Mouse (Mus musculus): ENCODE data around the gene Zbtb11. TPM values are rescaled to one million over a fixed set of nuclear protein-coding genes. Genes with fewer than 3 reads are reported as not detected.
"Not testable (repeated sequence)": the region's sequence is repeated elsewhere in the genome, so short reads cannot be mapped to it uniquely, and the experiment has no call there.

Gene Zbtb11
- total RNA-seq, 2 experiments from 2014 or later, result 9.1 to 9.6 TPM

DNA sequence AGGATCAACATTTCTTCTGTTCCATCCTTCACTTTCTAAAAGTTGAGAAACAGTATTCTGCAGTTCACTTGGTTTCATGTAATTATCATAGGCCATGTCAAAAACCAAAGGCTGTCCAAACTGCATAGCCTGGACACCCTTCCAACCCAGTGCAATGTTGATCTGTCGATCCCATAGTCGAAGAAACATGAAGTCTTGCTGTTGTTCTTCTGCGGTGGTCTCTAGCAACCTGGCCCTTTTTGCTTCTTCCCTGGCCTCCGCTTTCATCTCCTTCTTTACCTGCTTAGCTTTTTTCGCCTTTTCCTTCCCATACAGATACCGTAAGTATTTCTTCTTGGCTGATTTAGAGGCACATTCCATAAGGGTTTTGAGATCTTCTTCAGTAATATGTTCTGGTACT is 60.9 kb downstream of the Zbtb11 start:
- no peak for DNase-seq
- intact Hi-C loops (cut with DNase I), result no loop called here

DNA sequence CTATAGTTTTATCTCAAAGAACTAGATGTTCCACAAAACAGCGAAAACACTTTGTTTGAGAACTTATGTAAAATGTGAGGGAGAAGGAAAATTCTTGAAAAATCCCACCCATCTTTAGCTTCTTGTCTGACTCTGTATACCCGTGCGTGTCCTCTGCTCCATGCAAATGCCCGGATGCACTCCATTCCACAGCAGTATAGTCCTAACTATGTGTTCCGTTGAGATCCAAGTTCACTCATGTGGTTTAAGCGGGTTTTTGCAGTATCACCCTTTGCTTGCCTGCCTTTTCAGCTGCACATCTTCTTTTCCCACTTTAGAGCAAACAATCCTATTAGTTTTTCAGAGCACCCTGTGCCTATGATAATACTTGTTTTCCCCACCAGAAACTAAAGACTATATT is 62.8 kb downstream of the Zbtb11 start:
- no peak for DNase-seq
- intact Hi-C loops (cut with DNase I), result no loop called here

DNA sequence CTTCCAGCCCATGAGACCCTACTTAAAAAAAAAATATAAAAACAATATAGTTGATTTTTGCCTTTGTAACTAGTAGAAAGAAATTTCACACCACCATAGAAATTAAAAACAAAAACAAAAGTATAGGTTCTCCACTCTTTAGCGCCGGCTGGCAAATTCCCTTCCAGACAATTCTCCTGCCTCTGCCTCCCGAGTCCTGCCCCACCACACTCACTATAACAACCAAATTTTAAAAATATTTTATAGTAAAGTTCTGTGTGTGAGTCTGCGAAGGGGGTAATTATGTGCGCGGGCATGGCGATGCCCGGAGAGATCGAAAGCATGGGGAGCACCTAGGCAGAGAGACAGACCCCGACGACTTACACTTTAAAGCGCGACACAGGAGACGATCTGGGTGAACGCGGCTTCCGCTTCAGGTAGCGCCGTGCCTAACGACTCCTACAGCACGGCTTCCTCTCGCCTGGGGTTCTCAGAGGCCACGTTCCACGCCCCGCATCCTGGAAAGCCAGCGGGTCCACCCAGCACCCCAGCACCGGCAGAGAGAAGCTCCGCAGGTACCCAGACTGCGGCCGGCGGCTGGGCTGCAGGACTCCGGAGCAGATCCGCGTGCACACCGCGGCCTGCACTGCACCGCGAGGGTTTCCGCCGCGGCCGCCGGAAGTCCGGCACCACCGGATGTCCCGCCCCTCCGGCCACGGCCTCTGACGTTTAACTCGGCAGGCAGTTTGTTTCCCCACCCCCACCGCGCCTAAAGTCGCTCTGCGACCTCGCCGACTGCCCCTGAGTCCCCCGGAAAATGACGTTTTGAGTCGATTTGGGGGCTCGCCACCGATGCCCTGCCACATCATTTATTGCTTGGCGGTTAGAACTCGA is 63.7 kb downstream of the Zbtb11 start, which contains the start of gene Trmt10c:
Trmt10c (minus strand) TSS at position 682 of the 873 bp plus-strand sequence.
- peak; percentile 88 to 91 for DNase-seq
- intact Hi-C loops (cut with DNase I), result no loop called here

DNA sequence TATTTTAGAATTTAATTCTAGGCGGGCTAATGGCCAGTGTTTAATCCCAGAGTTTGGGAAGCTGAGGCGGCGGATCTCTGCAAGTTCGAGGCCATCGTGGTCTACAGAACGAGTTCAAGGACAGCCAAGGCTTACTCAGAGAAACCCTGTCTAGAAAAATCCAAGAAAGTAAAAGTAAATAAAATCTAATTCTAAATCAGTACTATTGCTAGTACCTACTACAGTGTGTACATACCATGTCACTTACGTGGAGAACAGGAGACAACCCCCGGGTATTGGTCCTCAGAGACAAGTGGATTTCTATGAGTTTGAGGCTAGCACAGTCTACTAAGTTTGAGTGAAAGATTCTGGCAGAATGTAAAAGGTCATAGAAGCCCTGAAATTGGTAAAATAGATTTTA is 64.4 kb downstream of the Zbtb11 start:
- intact Hi-C loops (cut with DNase I), result no loop called here
- DNase-seq, result no peak

DNA sequence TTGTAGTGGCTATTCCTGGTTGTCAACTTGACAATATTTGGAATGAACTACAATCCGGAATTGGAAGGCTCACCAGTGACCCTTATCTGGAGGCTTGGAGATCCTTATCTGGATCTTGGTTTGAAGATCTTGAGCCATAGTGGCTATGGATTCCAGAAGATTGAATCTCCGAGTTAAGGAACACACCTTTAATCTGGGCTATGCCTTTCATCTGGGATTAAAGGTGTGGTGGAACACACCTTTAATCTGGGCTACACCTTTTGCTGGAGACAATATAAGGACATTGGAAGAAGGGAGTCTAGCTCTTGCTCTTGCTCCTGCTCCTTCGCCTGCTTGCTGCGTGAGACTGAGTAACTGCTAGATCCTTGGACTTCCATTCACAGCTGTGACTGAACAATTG is 74.4 kb downstream of the Zbtb11 start, which contains the start of gene Senp7:
Senp7 (plus strand) TSS at position 301 of the 400 bp plus-strand sequence.
- intact Hi-C loops (cut with DNase I); DNase-seq: not testable (repeated sequence)

DNA sequence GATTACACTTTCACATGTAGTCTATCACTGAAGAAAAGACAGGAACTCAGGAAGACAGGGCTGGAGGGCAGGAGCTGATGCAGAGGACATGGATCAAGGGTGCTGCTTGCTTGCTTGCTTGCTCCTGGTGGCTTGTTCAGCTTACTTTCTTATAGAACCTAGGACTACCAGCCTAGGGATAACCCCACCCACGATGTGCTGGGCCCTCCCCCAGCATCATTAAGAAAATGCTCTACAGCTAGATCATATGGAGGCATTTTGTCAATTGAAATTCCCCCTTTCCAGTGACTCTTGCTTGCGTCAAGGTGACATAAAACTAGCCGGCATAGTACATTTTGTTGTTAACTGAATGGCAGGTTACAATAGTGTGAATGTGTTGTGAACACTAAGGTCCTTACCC is 82.2 kb downstream of the Zbtb11 start:
- intact Hi-C loops (cut with DNase I), result no loop called here
- no peak for DNase-seq

DNA sequence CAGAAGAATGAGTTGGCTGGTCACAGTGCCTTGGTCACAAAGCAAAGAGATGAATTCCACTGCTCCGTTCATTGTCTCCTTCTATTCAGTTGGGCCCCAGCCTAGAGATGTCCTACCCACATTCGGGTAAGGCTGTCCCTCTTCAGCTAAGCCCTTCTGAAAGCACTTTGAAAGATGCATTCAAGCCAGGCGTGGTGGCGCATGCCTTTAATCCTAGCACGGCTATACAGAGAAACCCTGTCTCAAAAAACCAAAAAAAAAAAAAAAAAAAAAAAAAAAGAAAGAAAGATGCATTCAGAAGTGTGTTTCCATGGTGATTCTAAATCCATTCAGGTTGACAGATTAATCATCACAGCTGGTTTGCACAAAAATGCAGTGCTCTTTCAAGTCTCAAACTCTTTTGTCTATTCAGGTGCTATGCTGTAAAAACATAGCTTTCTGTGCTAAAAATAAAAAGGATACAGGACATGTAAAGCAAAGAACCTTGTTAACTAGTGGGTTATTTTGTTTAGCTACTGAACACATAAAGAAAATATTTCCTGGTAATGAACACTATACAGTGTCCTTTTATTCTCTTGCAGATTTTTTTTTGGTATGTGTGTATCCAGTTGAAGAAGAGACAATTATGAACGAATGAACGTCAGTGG is 83.4 kb downstream of the Zbtb11 start:
- no peak for DNase-seq
- intact Hi-C loops (cut with DNase I), result no loop called here

DNA sequence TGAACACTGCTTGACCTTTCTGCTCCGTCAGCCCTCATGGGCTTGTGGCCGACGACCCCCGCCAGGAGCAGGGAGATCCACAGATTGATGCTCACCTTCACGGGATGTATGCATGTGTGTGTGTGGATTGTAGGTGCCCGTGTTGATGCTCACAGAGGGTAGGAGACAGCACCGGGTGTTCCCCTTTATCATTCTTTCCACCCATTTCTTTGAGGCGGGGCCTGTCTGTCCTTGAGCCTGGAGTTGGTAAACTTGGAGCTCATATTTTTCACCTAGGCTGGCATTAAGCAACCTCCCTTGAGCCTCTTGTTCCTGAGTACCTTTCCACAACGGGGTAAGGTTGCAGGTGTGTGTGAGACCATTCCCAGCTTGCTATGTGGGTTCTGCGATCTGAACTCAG is 84.5 kb downstream of the Zbtb11 start:
- no peak for DNase-seq
- intact Hi-C loops (cut with DNase I), result no loop called here

Other genes with a start within 250 kb of the Zbtb11 start
- 1 to 10 TPM in 1 of 2 experiments, under 1 TPM in 1; 0.76 to 1.4 TPM for gene Nfkbiz, start 135.0 kb upstream of the Zbtb11 start, total RNA-seq (2021)
- under 1 TPM; 0.12 to 0.48 TPM for gene Nxpe3, start 78.6 kb upstream of the Zbtb11 start, total RNA-seq (2021)
- gene Cep97, start 39.0 kb upstream of the Zbtb11 start, total RNA-seq (2021), result 1 to 10 TPM; 4.4 to 5.1 TPM
- 100 to 1,000 TPM; 498 to 600 TPM for gene Rpl24, start 7.6 kb upstream of the Zbtb11 start, total RNA-seq (2021)
- gene Pcnp, start 55.9 kb downstream of the Zbtb11 start, total RNA-seq (2021), result 10 to 100 TPM; 44.4 to 51.0 TPM
- 1 to 10 TPM; 7.3 to 9.9 TPM for gene Trmt10c, start 63.9 kb downstream of the Zbtb11 start, total RNA-seq (2021)
- gene Senp7, start 74.5 kb downstream of the Zbtb11 start, total RNA-seq (2021), result 10 to 100 TPM; 10.4 to 11.3 TPM
- under 1 TPM; 0.05 to 0.07 TPM for gene Impg2, start 230.4 kb downstream of the Zbtb11 start, total RNA-seq (2021)